9 mouse cellular contexts compared by ENCODE assay signal in the genomic region with DNA sequence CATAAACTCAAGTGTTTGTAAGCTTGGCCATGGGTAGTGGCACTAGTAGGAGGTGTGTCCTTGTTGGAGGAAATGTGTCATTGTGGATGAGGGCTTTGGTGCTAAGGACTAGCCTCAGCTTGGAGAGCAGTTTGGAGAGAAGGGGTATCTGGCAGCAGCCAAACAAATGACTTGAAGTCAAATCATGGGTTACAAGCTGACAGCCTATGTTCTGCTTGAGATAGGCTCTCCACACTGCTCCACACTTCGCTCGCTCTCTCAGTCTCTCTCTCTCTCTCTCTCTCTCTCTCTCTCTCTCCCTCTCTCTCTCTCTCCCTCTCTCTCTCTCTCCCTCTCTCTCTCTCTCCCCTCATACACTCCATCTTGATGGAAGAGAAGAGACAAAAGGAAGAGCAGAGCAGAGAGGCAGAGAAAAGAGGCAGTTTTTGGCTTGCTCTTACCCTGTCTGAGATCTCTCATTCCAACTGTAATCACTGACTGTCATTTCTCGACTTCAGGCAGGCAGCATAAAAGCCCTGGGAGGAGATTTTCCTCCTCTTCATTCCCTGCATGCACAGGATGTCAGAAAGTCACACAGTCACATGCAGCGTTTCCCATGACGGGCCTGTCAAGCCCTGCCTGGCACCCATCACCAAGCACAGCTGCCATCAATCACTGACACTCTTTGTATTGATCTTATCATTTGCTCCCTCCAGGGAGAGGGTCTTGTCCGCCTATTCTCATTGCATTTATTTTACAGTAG.
A peak's percentile ranks its signal among the peaks of the same experiment; 100 is the strongest.
DNase-seq lines count a peak whose midpoint lies in the region; ATAC-seq and TF ChIP-seq lines count a peak whose summit lies in the region.
"Had no signal": no experiment of that assay in that cellular context is flagged by ENCODE, and none has a peak within 500 bp of the region (broad histone marks: within the 10 kb centered on the region; RNA-seq: fewer than 3 reads in every experiment).

No protein-coding gene starts in this region.

- 47% methylated on average over 6 of the region's 6 CpGs for WGBS in kidney, embryonic 15.5 days
- 20% methylated on average over 6 of the region's 6 CpGs for WGBS in heart, embryonic 11.5 days (ENCODE audit: insufficient replicate concordance)
- WGBS in lung, embryonic 16.5 days = 25% methylated on average over 6 of the region's 6 CpGs

- H3K4me2 ChIP-seq in kidney, embryonic 15.5 days = no peak overlapping the region
- 0 out of 2 replicates have a peak overlapping the region, but pooled peaks have one; percentile 22 for H3K4me2 ChIP-seq in heart, embryonic 11.5 days
- no peak overlapping the region for H3K4me2 ChIP-seq in lung, embryonic 16.5 days (ENCODE audit: low read depth, low read length)

- no peaks in the 10 kb centered on the region for H3K27me3 ChIP-seq in kidney, embryonic 15.5 days
- no peaks in the 10 kb centered on the region for H3K27me3 ChIP-seq in heart, embryonic 11.5 days (ENCODE audit: control insufficient read depth, insufficient read depth, low read length)
- H3K27me3 ChIP-seq in lung, embryonic 16.5 days (ENCODE audit: control insufficient read depth, insufficient read depth, low read depth, low read length) = no peaks in the 10 kb centered on the region

- no peaks in the 10 kb centered on the region for H3K9me3 ChIP-seq in kidney, embryonic 15.5 days (replicated peaks)
- no peaks in the 10 kb centered on the region for H3K9me3 ChIP-seq in heart, embryonic 11.5 days (replicated peaks; ENCODE audit: control insufficient read depth, low read length)
- H3K9me3 ChIP-seq in lung, embryonic 16.5 days (ENCODE audit: control insufficient read depth, low read length) = no peaks in the 10 kb centered on the region

- H3K27ac ChIP-seq in kidney, embryonic 15.5 days = peak overlapping the region; percentile 61
- H3K27ac ChIP-seq in heart, embryonic 11.5 days (ENCODE audit: low read depth, low read length) = peak overlapping the region; percentile 82
- peak overlapping the region; percentile 75 for H3K27ac ChIP-seq in lung, embryonic 16.5 days (ENCODE audit: low read length)
- H3K27ac ChIP-seq: macrophage had no signal

- ATAC-seq in kidney, embryonic 15.5 days (replicated peaks; ENCODE audit: low FRiP score) = 0 out of 2 replicates have a peak, but pooled peaks have one; percentile 25
- ATAC-seq in heart, embryonic 11.5 days (replicated peaks; ENCODE audit: insufficient number of reproducible peaks, low FRiP score, low TSS enrichment) = peak; percentile 80
- ATAC-seq in lung, embryonic 16.5 days (ENCODE audit: low read depth) = peak; percentile 93

- H3K36me3 ChIP-seq in kidney, embryonic 15.5 days = no peaks in the 10 kb centered on the region
- H3K36me3 ChIP-seq in heart, embryonic 11.5 days (ENCODE audit: control insufficient read depth, insufficient read depth, low read length) = no peaks in the 10 kb centered on the region
- H3K36me3 ChIP-seq in lung, embryonic 16.5 days (ENCODE audit: control insufficient read depth, insufficient read depth, low read length) = no peaks in the 10 kb centered on the region

- no peak overlapping the region for H3K9ac ChIP-seq in kidney, embryonic 15.5 days
- 0 out of 2 replicates have a peak overlapping the region, but pooled peaks have one; percentile 12 for H3K9ac ChIP-seq in heart, embryonic 11.5 days (ENCODE audit: low read depth, low read length)
- no peak overlapping the region for H3K9ac ChIP-seq in lung, embryonic 16.5 days (ENCODE audit: low read length)

- H3K4me3 ChIP-seq in kidney, embryonic 15.5 days (replicated peaks) = no peak overlapping the region
- H3K4me3 ChIP-seq in heart, embryonic 11.5 days (ENCODE audit: low read depth, low read length) = no peak overlapping the region
- no peak overlapping the region for H3K4me3 ChIP-seq in lung, embryonic 16.5 days (ENCODE audit: low read length)

- TF ChIP-seq POLR2A in brain, embryonic 14.5 days (IDR thresholded peaks at IDR 0.05; ENCODE audit: borderline replicate concordance, extremely low read depth, insufficient read depth, insufficient read length, poor library complexity, severe bottlenecking) = no peak

- H3K4me1 ChIP-seq in kidney, embryonic 15.5 days = no peaks in the 10 kb centered on the region
- peaks cover 10% of the 10 kb centered on the region for H3K4me1 ChIP-seq in heart, embryonic 11.5 days (ENCODE audit: control insufficient read depth, insufficient read depth, low read length)
- H3K4me1 ChIP-seq in lung, embryonic 16.5 days (replicated peaks; ENCODE audit: control insufficient read depth, insufficient read depth, low read length) = peaks cover 10% of the 10 kb centered on the region

- TF ChIP-seq CTCF in brain, embryonic 14.5 days (IDR thresholded peaks at IDR 0.05; ENCODE audit: borderline replicate concordance, extremely low read depth, insufficient read depth, insufficient read length) = no peak

- no peak for DNase-seq in kidney, postnatal 25 days
- DNase-seq in brain, embryonic 14.5 days (ENCODE audit: low read depth) = peak; percentile 78
- DNase-seq in spleen, postnatal 4 days (ENCODE audit: low spot score in 2 of 2) = no peak
- no peak for DNase-seq in ovary, postnatal 10 days (ENCODE audit: low spot score)
- DNase-seq in urinary bladder, postnatal 10 days (ENCODE audit: low spot score) = no peak

Comparison
In these comparisons a context has a peak if more than half of its experiments do, and no peak if none do; other contexts are left out.
1. ATAC-seq: peak in every context shown above with its lines; median percentile 93 in lung, embryonic 16.5 days; 80 in heart, embryonic 11.5 days; 25 in kidney, embryonic 15.5 days.